Mouse (Mus musculus): ENCODE results near the gene Tjp1.

Tjp1 gene

GRCm38 (mm10) chr7:65431018-65431695, 96.4 kb downstream of the Tjp1 start:
- no peak for DNase-seq (ENCODE audit: low read depth)

- DNase-seq (ENCODE audit: low read depth) = no peak
Measured at GRCm38 (mm10) chr7:65430401-65430800, 97.2 kb downstream of the Tjp1 start.

GRCm38 (mm10) chr7:65424519-65424918, 103.1 kb downstream of the Tjp1 start:
- DNase-seq (ENCODE audit: low read depth) = no peak

- DNase-seq (ENCODE audit: low read depth) = no peak
Measured at GRCm38 (mm10) chr7:65422456-65422855, 105.1 kb downstream of the Tjp1 start.

DNA sequence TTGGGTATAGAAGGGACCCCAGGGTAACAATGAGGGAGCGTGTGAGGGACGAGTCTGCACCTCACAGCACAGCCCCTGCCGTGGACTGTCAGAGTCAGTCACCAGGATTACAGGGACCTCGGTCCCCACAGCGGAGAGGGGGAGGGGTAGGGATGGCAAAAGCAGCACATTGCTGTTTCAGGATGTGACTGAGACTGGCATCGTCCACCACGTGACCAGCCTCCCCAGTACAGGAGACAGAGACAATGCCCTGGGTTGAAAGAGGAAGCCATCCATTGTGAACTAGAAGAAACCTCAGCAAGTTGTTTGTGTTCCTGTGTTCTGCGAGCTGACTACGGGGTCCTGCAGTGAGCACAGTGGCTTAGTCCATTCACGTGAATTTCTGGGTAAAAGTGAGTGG, 106.1 kb downstream of the Tjp1 start:
- no peak for DNase-seq (ENCODE audit: low read depth)

GRCm38 (mm10) chr7:65419926-65420325, 107.7 kb downstream of the Tjp1 start:
- no peak for DNase-seq (ENCODE audit: low read depth)

- no peak for DNase-seq (ENCODE audit: low read depth)
Measured at GRCm38 (mm10) chr7:65419012-65419411, 108.6 kb downstream of the Tjp1 start.

DNA sequence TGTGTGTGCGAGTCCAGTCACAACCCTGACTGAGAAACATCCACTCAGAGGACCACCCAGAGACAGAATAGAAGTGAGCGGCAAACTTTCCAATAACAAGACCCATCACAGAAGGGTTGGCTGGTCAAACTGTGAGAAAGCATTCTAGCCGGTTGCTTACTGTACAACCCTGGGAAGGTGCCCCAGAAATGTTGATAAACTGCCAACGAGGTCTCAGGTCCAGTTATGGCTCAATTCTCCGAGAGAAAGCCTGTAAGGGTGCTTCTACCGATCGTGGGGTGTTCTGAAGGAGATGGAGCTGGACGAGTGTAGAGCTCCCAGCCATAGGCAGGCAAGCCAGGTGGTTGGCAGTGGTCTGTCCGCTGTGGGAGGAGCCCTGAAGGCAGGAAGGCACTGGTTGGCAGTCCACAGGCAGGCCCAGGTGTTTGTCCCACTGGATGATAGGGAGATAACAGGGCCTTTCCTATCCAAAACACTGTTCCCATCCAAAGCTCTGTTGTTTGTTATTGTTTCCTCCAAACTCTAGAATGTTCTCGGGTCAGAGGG, 109.1 kb downstream of the Tjp1 start:
- no peak for DNase-seq (ENCODE audit: low read depth)

GRCm38 (mm10) chr7:65417231-65418100, 110.1 kb downstream of the Tjp1 start:
- no peak for DNase-seq (ENCODE audit: low read depth)

DNA sequence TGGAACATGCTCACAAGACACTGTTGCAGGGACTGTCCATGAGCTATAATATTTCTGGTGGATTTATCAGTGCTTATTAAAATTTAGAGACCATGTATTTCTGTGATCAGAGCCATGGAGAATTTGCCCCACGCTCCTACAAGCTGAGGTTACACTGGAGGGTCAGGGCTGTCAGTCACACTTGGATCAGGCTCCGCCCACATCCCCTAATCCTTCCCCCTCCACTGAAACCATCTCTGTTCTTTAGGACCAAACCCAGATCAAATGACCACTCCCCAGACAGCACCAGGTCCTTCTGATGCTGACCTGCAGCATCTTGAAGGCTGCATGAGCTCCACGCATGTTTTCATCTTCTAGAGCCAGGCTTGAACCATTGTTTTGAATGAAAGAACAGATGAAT, 111.1 kb downstream of the Tjp1 start:
- DNase-seq (ENCODE audit: low read depth) = no peak

DNA sequence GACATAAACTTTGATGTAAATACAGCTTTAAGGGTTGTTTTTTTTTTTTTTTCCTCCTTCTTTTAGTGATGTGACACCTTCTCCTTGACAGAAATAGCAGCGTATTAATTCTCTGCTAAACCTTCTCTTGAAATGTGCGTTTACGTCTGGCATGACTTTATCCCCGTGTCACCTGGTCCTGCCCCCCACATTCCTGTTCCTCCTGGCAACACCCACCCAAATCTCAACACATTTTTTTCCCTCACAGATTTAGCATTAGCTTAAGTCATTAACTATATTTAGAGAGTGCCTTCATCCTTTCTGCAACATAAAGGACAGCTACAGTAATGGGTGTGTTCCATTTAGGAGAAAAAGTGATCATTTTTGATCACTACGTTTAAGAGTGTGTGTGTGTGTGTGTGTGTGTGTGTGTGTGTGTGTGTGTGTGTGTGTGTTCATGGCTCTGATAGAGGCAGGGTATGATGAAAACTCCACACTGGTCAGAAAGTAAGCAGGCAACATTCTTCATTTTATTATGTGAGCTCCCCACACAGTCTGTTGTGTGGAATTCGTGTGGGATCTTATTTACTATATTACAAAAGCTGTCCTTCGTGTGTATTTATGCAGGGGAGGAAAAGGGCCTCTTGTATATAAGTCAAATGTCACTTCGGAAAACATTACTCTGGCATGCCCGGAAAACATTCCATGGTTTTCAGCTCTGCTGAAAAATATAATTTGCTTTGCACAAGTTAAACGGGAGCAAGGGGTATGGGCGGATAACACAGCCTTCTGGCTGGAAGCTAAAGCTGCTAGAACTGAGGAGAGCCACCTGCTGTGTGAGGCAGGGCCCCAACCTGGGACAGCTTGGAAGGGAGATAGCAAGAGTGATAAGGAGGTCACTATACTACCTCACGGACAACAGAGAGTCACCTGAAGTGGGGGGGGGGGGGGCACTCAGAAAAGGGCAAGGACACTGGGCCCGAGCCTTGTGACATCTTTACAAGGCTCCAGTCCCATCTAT, 113.3 kb downstream of the Tjp1 start:
- DNase-seq (ENCODE audit: low read depth) = no peak

- DNase-seq (ENCODE audit: low read depth) = no peak
Measured at GRCm38 (mm10) chr7:65410668-65411067, 116.9 kb downstream of the Tjp1 start.

- no peak for DNase-seq (ENCODE audit: low read depth)
Measured at GRCm38 (mm10) chr7:65406427-65406826, 121.2 kb downstream of the Tjp1 start.

DNA sequence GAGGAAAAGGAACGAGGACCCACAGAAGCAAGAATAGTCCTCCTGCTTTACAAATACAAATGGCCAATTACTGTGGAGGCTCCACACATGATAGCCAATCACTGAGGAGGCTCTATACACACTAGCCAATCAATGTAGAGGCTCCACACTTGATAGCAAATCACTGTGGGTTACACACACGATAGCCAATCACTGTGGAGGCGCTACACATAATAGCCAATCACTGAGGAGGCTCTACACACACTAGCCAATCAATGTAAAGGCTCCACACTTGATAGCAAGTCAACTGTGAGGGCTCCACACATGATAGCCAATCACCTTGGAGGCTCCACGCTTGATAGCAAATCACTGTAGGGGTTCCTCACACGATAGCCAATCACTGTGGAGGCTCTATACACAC, 125.1 kb downstream of the Tjp1 start:
- DNase-seq (ENCODE audit: low read depth) = no peak

GRCm38 (mm10) chr7:65401622-65402021, 126.0 kb downstream of the Tjp1 start:
- DNase-seq (ENCODE audit: low read depth) = no peak

- no peak for DNase-seq (ENCODE audit: low read depth)
Measured at GRCm38 (mm10) chr7:65395891-65396290, 131.7 kb downstream of the Tjp1 start.

- no peak for DNase-seq (ENCODE audit: low read depth)
Measured at GRCm38 (mm10) chr7:65395166-65395565, 132.4 kb downstream of the Tjp1 start.

- no peak for DNase-seq (ENCODE audit: low read depth)
Measured at GRCm38 (mm10) chr7:65394672-65395071, 132.9 kb downstream of the Tjp1 start.

DNA sequence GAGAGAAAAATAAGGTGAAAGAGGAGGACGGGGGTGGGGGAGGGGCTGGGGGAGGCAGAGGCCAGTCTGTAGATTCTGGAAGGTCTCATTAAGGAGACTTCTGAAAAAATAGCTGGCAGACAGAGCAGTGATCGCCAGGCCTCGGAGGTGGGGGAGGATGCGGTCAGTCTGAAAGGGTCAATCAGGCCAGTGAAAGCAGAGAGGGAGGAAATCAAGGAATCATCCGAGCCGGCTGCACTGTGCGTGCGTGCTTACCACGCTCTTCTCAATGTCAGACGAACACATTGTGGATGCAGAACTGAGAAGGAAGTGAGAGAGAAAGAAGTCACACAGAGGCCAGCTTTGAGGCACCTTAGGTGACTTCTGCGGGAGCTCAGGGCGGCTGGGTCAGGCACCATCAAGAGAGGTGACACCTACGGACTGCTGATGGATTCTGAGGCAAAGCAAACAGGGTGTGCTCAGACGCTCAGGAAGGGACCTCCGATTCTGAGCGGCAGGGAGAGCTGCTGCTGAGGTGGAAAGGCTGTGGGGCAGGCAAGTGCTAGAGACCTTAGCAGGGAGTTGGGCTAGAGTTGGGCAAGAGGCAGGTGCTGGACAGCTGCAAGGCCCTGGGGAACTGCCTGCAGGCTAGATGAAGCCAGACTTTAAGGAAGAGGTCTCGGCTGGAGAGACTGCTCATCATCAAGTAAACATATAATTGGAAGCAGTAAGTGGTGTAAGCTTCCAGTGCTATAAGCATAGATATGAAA, 133.7 kb downstream of the Tjp1 start:
- DNase-seq (ENCODE audit: low read depth) = no peak

DNA sequence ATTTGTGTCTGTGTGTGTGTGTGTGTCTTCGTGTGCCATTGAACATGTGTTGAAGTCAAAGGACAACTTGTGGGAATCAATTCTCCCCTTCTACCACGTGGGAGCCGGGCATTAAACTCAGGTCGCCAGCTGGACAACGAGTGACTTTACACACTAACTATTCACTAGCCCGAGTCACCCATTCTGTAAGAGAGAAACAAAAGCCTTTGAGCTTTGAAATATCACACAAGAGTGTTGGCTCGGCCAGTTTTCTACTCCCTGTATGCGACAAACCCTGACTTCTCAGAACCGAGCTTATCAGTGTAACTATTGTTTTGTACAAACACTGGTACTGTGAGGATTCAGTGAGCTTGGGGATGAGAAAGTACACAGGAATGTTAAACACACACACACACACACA, 134.6 kb downstream of the Tjp1 start:
- no peak for DNase-seq (ENCODE audit: low read depth)

GRCm38 (mm10) chr7:65389539-65389938, 138.0 kb downstream of the Tjp1 start:
- DNase-seq (ENCODE audit: low read depth) = no peak

All from naive thymus-derived CD4-positive, alpha-beta T cell, adult 2 months (primary cell).